Mouse (Mus musculus): ENCODE measurements around the gene Aph1a. TPM values are rescaled to one million over a fixed set of nuclear protein-coding genes. Genes with fewer than 3 reads are reported as not detected.

The Aph1a gene
- total and polyA plus RNA-seq, 3 experiments: 98.7 to 121 (median 99.9) TPM

DNA sequence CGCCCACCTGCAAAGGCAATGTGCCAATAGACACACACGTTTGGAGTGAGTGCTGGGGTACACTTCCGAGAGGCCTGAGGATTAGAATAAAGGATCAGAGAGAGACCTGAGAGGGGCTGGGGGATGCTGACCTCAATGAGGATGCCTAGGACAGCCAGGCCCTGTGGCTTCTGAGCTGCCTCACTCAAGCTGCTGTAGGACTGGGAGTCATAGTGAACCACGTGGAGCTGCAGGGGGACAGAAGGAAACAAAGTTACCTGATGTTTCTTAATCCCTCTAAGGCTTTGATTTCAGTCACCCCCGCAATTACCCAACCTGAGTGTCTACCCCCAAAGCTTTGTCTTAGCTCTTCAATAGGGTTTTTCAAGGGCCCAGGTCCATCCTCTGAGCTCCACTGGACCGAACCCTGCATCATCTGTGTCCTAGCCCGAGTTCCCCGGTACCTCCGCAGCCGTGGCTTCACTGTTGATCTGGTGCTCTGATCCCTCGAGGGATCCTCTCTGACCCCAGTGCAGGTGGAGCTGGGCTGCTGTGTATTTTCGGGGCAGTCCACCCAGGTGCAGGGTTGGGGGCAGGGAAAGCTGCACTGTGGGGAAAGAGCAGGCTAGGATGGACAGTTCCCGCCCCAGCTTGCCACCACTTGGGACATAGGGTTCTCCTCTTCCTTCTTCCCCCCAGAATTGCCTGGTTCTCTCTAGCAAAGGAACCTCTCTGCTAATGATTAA lies 6.2 kb downstream of the Aph1a start:
- H3K27me3 ChIP-seq (ENCODE audit: control insufficient read depth, insufficient read depth, low read length): no peaks in the 10 kb centered on the region
- H3K79me2 ChIP-seq (replicated peaks; ENCODE audit: control insufficient read depth, insufficient read depth, low read length): 0 out of 2 replicates have a peak, but pooled peaks cover under 1% of the 10 kb centered on the region
- no peak for TF ChIP-seq EP300 (IDR thresholded peaks at IDR 0.05; ENCODE audit: insufficient read depth, low read depth, low read length)
- TF ChIP-seq POLR2A (IDR thresholded peaks at IDR 0.05; ENCODE audit: insufficient read depth, low read depth, low read length): peak; percentile 52; the same call in 1 of the 2 replicates
- no peak for TF ChIP-seq CTCF (IDR thresholded peaks at IDR 0.05)
- H3K4me1 ChIP-seq (ENCODE audit: control insufficient read depth, insufficient read depth, low read length): peaks cover 3% of the 10 kb centered on the region
- no peak overlapping the region for H3K9ac ChIP-seq (ENCODE audit: low read depth, low read length)
- WGBS: 69% methylated on average over 13 of the region's 13 CpGs
- H3K4me3 ChIP-seq: no peak overlapping the region
- no peak overlapping the region for H3K27ac ChIP-seq
- DNase-seq: no peak
- intact Hi-C loops (cut with DNase I): no loop called here
- peaks cover 3% of the 10 kb centered on the region; the same call in 1 of the 2 replicates for H3K36me3 ChIP-seq (ENCODE audit: control insufficient read depth, insufficient read depth, low read length)

DNA sequence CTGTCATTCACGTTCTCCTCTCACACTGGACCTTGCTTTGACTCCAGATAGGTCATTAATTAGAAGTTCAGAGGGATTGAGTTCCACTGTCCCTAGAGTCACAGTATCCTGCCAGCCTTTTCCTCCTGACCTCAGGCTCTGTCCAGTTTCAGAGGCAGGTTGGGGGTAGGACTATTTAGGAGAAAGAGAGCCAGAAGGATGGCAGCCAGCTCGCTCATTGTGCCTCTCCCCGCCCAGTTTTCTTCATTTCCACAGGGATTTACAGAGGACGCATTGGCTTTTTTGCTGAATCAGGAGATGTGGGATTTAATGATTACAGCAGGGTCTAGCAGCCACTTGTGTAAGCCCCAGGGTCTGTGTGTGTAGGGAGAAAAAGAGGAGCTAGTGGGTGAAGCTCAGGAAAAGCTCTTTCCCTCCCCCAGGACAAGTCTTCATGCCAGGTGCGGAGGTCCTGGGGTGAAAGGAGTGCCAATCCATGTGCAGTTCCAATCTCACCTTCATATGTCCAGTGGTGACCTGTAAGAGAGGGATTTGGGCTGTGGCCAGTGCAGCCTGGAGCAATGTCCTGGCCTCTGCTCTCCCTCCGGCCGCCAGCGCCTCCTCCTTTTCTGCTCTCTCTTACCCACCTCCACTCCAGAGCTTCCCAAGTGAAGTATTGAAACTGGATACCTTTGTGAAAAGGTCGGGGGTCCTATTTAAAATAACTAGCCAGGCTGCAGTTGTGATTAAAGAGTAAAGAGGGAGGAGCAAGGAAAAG lies 8.0 kb downstream of the Aph1a start:
- Histone ChIP-seq H3K79me2 (replicated peaks; ENCODE audit: control insufficient read depth, insufficient read depth, low read length) (no peaks in the 10 kb centered on the region), H3K9ac (ENCODE audit: low read depth, low read length) (peak overlapping the region; percentile 23; the same call in 1 of the 2 replicates), H3K27ac (peak overlapping the region; percentile 91), H3K4me3 (0 out of 2 replicates have a peak overlapping the region, but pooled peaks have one; percentile 0), H3K36me3 (ENCODE audit: control insufficient read depth, insufficient read depth, low read length) (peaks cover 3% of the 10 kb centered on the region; the same call in 1 of the 2 replicates), H3K27me3 (ENCODE audit: control insufficient read depth, insufficient read depth, low read length) (no peaks in the 10 kb centered on the region), H3K4me1 (ENCODE audit: control insufficient read depth, insufficient read depth, low read length) (peaks cover 1% of the 10 kb centered on the region; the same call in 1 of the 2 replicates)
- intact Hi-C loops (cut with DNase I): no loop called here
- DNase-seq: peak; percentile 38 to 52
- WGBS: 40% methylated on average over 9 of the region's 9 CpGs
- TF ChIP-seq POLR2A (IDR thresholded peaks at IDR 0.05; ENCODE audit: insufficient read depth, low read depth, low read length) (no peak; the same call in 1 of the 2 replicates), EP300 (IDR thresholded peaks at IDR 0.05; ENCODE audit: insufficient read depth, low read depth, low read length) (no peak), CTCF (IDR thresholded peaks at IDR 0.05) (no peak)

DNA sequence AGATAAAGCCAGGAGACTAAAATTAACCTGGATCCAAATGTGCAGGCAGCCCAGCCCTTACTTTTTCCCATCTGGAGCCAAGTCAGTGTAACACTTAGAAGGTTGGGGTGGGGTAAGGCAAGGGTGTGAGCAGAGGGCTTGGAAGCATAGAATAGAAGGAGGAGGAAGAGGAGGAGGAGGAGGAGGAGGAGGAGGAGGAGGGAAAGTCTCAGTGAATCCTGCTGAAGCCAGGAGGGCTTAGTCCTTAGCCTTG lies 8.5 kb downstream of the Aph1a start:
- peak in 1 of 2 experiments; percentile 36 for DNase-seq
- intact Hi-C loops (cut with DNase I): no loop called here
- no peak for TF ChIP-seq CTCF (IDR thresholded peaks at IDR 0.05)
- TF ChIP-seq POLR2A (IDR thresholded peaks at IDR 0.05; ENCODE audit: insufficient read depth, low read depth, low read length): no peak; the same call in 1 of the 2 replicates
- no peak for TF ChIP-seq EP300 (IDR thresholded peaks at IDR 0.05; ENCODE audit: insufficient read depth, low read depth, low read length)
- Histone ChIP-seq H3K9ac (ENCODE audit: low read depth, low read length) (peak overlapping the region; percentile 71), H3K4me1 (ENCODE audit: control insufficient read depth, insufficient read depth, low read length) (peaks cover 1% of the 10 kb centered on the region; the same call in 1 of the 2 replicates), H3K79me2 (replicated peaks; ENCODE audit: control insufficient read depth, insufficient read depth, low read length) (no peaks in the 10 kb centered on the region), H3K36me3 (ENCODE audit: control insufficient read depth, insufficient read depth, low read length) (peaks cover 3% of the 10 kb centered on the region; the same call in 1 of the 2 replicates), H3K27me3 (ENCODE audit: control insufficient read depth, insufficient read depth, low read length) (no peaks in the 10 kb centered on the region), H3K4me3 (no peak overlapping the region), H3K27ac (peak overlapping the region; percentile 91)

DNA sequence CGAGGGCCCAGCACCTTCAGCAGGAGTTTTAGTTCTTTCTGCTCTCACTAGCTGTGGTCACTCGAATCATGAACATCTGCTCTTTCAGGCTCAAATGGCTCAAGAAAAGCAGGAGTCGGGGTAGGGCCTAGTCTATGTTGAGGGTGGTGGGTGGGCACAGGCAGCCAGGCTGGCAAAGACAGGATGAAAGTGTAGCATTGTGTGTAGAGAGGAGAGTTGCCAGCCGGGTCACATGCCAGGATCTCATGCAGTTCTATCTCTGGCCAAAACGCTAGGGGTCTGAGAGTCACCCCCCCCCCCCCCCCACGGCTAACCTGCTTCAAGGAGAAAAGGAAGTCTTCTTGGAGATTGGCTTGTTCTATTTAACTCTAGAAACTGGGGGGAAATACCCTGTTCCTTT lies 8.9 kb downstream of the Aph1a start:
- H3K4me3 ChIP-seq: peak overlapping the region; percentile 51
- peak overlapping the region; percentile 71 for H3K9ac ChIP-seq (ENCODE audit: low read depth, low read length)
- H3K79me2 ChIP-seq (replicated peaks; ENCODE audit: control insufficient read depth, insufficient read depth, low read length): no peaks in the 10 kb centered on the region
- TF ChIP-seq POLR2A (IDR thresholded peaks at IDR 0.05; ENCODE audit: insufficient read depth, low read depth, low read length) (no peak), CTCF (IDR thresholded peaks at IDR 0.05) (no peak), EP300 (IDR thresholded peaks at IDR 0.05; ENCODE audit: insufficient read depth, low read depth, low read length) (no peak)
- peak in 1 of 2 experiments; percentile 29 for DNase-seq
- peak overlapping the region; percentile 91 for H3K27ac ChIP-seq
- intact Hi-C loops (cut with DNase I): no loop called here
- peaks cover 3% of the 10 kb centered on the region; the same call in 1 of the 2 replicates for H3K36me3 ChIP-seq (ENCODE audit: control insufficient read depth, insufficient read depth, low read length)
- H3K27me3 ChIP-seq (ENCODE audit: control insufficient read depth, insufficient read depth, low read length): no peaks in the 10 kb centered on the region
- WGBS: 32% methylated on average over 6 of the region's 6 CpGs
- peaks cover 1% of the 10 kb centered on the region; the same call in 1 of the 2 replicates for H3K4me1 ChIP-seq (ENCODE audit: control insufficient read depth, insufficient read depth, low read length)

DNA sequence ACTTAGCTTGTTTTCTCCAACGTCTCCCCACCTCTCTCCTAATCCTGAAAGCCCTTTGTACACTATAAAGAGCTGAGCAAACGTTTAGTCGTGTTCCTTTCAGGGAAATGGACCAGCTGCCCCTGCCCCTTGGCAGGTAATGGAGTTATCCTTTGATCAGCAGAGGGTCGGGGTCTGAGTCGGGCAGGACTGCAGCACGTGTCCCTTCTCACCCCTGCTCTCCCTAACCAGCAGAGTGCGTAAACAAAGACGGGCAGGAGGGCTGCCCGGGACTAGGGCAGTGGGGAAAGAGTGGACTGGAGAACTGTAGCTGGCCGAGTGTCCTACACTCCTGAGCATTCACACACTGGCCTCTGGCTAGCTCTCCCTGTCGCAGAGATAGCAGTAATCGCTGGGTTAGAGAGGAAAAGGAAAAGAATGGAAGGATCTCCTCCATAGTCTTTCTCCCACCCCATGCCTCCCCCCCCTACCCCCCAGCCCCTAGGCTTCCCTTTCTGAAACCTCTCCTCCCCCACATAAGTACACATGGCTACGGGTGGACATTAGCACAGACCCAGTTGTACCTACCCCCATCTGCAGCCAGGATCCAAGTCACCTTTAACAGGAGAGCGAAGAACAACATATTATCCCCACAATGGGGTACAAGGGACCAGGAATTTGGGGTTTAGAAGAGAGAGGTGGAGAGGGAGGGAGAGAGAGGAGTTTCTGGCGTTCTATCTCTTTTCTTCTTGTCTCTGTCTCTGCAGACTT lies 10.2 kb downstream of the Aph1a start:
- WGBS: 16% methylated on average over 15 of the region's 15 CpGs
- DNase-seq: peak in 1 of 2 experiments; percentile 32
- peak overlapping the region; percentile 51 for H3K4me3 ChIP-seq
- H3K4me1 ChIP-seq (ENCODE audit: control insufficient read depth, insufficient read depth, low read length): peaks cover 1% of the 10 kb centered on the region; the same call in 1 of the 2 replicates
- H3K27me3 ChIP-seq (ENCODE audit: control insufficient read depth, insufficient read depth, low read length): no peaks in the 10 kb centered on the region
- peak overlapping the region; percentile 56 for H3K9ac ChIP-seq (ENCODE audit: low read depth, low read length)
- intact Hi-C loops (cut with DNase I): no loop called here
- TF ChIP-seq EP300 (IDR thresholded peaks at IDR 0.05; ENCODE audit: insufficient read depth, low read depth, low read length): no peak
- no peak for TF ChIP-seq POLR2A (IDR thresholded peaks at IDR 0.05; ENCODE audit: insufficient read depth, low read depth, low read length)
- no peak for TF ChIP-seq CTCF (IDR thresholded peaks at IDR 0.05)
- H3K27ac ChIP-seq: peak overlapping the region; percentile 91
- peaks cover 3% of the 10 kb centered on the region; the same call in 1 of the 2 replicates for H3K36me3 ChIP-seq (ENCODE audit: control insufficient read depth, insufficient read depth, low read length)
- no peaks in the 10 kb centered on the region for H3K79me2 ChIP-seq (replicated peaks; ENCODE audit: control insufficient read depth, insufficient read depth, low read length)

Data from heart, adult 2 months (tissue).